Mouse (Mus musculus) ES-E14 (cell line): Measurements from ENCODE around the gene Crebl2.

ENCODE experiments used
- ZC3H11A ChIP-seq: IDR thresholded peaks from 2 replicates; pipeline ENCODE4 v1.6.1; 2012; ENCODE audit warnings: low read depth, mild to moderate bottlenecking, inconsistent platforms, low read length, borderline replicate concordance
- ZNF384 ChIP-seq: IDR thresholded peaks from 2 replicates; pipeline ENCODE4 v1.6.1; 2012; ENCODE audit warnings: low read depth, low read length, inconsistent platforms

DNA sequence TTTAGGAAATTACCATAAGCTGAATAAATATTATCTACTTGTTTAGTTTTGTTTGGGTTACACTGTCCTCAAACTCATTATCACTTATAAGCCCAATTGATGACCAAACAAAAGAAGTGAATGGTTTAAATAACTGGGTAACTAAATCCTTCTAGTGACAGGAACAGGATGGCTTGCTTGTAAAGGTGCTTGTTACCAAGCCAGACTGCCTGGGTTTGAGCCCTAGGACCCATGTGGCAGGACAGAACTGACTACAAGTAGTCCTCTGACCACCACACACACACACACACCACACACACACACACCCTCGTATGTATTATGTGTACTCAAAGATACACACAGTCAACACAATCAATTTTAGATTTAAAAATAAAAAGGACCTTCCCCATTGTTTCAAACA is 59.8 kb downstream of the Crebl2 start:
- TF ChIP-seq ZC3H11A: no peak
- peak; percentile 92 for TF ChIP-seq ZNF384
